Mouse (Mus musculus): ENCODE results near the gene Ascc1. TPM values are rescaled to one million over a fixed set of nuclear protein-coding genes. Genes with fewer than 3 reads are reported as not detected.

Gene Ascc1
- polyA plus RNA-seq, 1 experiment from 2014 or later, result 47.2 TPM

DNA sequence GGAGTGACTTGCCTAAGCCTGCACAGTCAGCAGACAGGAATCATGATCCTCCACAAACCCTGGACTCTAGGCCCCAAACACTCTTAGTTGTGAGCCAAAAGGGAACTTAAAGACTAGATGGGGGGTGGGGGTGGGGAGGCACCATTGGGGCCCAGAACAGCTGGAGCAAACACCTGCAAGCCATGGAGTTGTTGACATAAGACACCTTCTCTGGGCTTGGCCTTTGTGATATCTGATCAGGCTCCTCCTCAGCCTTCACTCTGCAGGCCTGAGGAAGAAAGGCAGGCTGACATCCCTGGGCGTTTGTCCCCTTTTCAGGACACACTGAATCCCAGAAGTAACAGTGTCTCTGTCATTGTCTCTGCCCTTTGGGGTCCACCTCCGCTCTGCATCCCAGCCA, 39.0 kb upstream of the Ascc1 start:
- Histone ChIP-seq H3K9ac (replicated peaks; ENCODE audit: low read depth) (no peak overlapping the region), H3K36me3 (ENCODE audit: insufficient read depth, low read length) (no peaks in the 10 kb centered on the region), H3K9me3 (ENCODE audit: low read length) (no peaks in the 10 kb centered on the region), H3K4me2 (replicated peaks; ENCODE audit: low read depth, low read length) (no peak overlapping the region), H3K4me1 (ENCODE audit: insufficient read depth, low read depth, low read length) (peaks cover 6% of the 10 kb centered on the region; the same call in 1 of the 2 replicates), H3K27ac (ENCODE audit: low read length) (no peak overlapping the region), H3K4me3 (ENCODE audit: low read depth, low read length) (no peak overlapping the region), H3K27me3 (replicated peaks; ENCODE audit: insufficient read depth, low read length) (no peaks in the 10 kb centered on the region)
- ATAC-seq (no peak), DNase-seq (ENCODE audit: low spot score) (no peak)
- WGBS, result 81% methylated on average over 2 of the region's 2 CpGs
- TF ChIP-seq EP300 (IDR thresholded peaks at IDR 0.05), result no peak
- TF ChIP-seq CTCF (IDR thresholded peaks at IDR 0.05), result no peak

DNA sequence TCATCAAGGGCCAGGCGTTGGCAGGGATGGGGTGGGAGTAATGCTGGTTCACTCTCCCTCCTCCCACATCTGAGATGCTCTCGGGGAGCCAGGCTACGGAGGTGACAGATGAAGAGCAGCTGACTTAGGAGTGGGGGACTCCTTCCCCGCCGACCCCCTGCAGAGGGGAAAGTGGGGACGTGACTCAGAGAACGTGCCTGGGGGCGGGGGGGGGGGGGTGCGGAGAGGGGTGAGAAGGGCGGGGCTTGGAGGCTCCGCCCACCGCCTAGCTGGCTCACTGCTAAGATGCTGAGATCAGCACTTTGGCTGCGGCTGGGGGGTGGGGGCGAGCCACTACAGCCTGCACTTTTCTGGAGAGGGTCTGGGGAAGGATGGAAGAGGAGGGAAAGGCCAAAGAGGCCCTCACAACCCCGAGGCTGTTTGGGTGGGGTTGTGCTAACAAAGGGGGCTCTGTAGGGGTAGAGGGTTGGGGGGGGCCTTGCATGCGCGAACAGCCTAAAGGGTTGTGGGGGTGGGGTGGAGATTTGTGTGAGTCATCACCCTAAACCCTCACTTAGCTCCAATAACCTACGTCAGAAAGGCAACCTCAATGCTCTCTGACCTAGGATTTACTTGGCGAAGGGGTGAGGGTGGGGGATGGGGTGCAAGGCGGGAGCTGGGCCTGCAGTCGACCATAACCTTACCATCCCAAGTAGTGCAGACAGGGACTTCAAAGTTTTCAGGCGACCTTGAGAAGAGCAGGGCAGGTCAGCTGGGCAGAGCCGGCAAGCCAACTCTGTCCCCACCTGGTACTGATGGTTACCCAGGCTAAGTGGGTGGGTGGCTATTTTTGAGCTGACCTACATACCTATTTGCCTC, 37.9 kb upstream of the Ascc1 start:
- Histone ChIP-seq H3K9ac (replicated peaks; ENCODE audit: low read depth) (no peak overlapping the region), H3K9me3 (ENCODE audit: low read length) (no peaks in the 10 kb centered on the region), H3K27me3 (replicated peaks; ENCODE audit: insufficient read depth, low read length) (no peaks in the 10 kb centered on the region), H3K36me3 (ENCODE audit: insufficient read depth, low read length) (no peaks in the 10 kb centered on the region), H3K27ac (ENCODE audit: low read length) (no peak overlapping the region), H3K4me1 (ENCODE audit: insufficient read depth, low read depth, low read length) (peaks cover 6% of the 10 kb centered on the region; the same call in 1 of the 2 replicates), H3K4me3 (ENCODE audit: low read depth, low read length) (no peak overlapping the region), H3K4me2 (replicated peaks; ENCODE audit: low read depth, low read length) (no peak overlapping the region)
- TF ChIP-seq CTCF (IDR thresholded peaks at IDR 0.05), result no peak
- TF ChIP-seq EP300 (IDR thresholded peaks at IDR 0.05), result no peak
- ATAC-seq (peak; percentile 30), DNase-seq (ENCODE audit: low spot score) (peak; percentile 61)
- 17% methylated on average over 15 of the region's 23 CpGs for WGBS

DNA sequence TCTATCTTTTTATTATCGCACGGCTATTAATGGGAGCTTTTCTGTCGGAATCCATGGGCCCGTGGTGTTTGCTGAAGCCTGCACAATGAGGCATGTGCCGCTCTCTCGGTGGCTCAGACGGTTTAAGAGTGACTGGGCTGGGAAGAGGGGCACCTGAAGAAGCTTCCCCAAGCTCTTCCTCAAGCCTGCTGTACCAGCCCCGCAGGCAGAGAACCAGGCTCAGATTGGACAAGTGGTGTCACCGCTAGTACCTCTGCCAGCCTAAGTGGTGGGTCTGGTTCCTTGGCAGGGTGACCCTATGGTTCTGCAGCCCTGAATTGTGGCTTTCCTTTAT, 37.3 kb upstream of the Ascc1 start:
- no peak for TF ChIP-seq CTCF (IDR thresholded peaks at IDR 0.05)
- TF ChIP-seq EP300 (IDR thresholded peaks at IDR 0.05), result no peak
- no peak overlapping the region for H3K9ac ChIP-seq (replicated peaks; ENCODE audit: low read depth)
- H3K9me3 ChIP-seq (ENCODE audit: low read length), result no peaks in the 10 kb centered on the region
- H3K36me3 ChIP-seq (ENCODE audit: insufficient read depth, low read length), result no peaks in the 10 kb centered on the region
- H3K4me3 ChIP-seq (ENCODE audit: low read depth, low read length), result no peak overlapping the region
- H3K27me3 ChIP-seq (replicated peaks; ENCODE audit: insufficient read depth, low read length), result no peaks in the 10 kb centered on the region
- 40% methylated on average over 9 of the region's 9 CpGs for WGBS
- no peak for ATAC-seq
- peaks cover 6% of the 10 kb centered on the region; the same call in 1 of the 2 replicates for H3K4me1 ChIP-seq (ENCODE audit: insufficient read depth, low read depth, low read length)
- H3K4me2 ChIP-seq (replicated peaks; ENCODE audit: low read depth, low read length), result no peak overlapping the region
- DNase-seq (ENCODE audit: low spot score), result peak; percentile 5
- H3K27ac ChIP-seq (ENCODE audit: low read length), result no peak overlapping the region

DNA sequence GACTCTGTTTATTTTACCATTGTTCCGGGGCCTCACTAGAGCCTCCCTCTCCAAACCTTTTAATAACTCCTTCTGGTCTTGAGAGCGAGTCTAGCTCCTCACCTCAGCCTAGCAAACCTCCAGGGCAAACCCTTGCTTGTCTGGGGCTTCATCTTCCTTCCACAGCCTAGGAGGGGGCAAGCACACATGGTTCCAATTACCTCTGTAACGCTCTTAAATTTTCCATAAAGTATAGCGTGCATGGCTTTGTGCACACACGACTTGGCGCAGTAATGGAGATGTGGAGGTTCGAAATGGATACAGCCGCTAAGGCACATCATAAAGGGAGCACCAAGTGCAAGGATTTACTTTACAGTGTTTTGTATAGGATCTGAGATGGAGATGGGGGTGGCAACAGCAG, 36.8 kb upstream of the Ascc1 start:
- no peak for TF ChIP-seq CTCF (IDR thresholded peaks at IDR 0.05)
- no peak for TF ChIP-seq EP300 (IDR thresholded peaks at IDR 0.05)
- peak; percentile 5 for DNase-seq (ENCODE audit: low spot score)
- no peak overlapping the region for H3K4me3 ChIP-seq (ENCODE audit: low read depth, low read length)
- no peak for ATAC-seq
- H3K27me3 ChIP-seq (replicated peaks; ENCODE audit: insufficient read depth, low read length), result no peaks in the 10 kb centered on the region
- peaks cover 10% of the 10 kb centered on the region for H3K4me1 ChIP-seq (ENCODE audit: insufficient read depth, low read depth, low read length)
- no peak overlapping the region for H3K9ac ChIP-seq (replicated peaks; ENCODE audit: low read depth)
- H3K9me3 ChIP-seq (ENCODE audit: low read length), result no peaks in the 10 kb centered on the region
- no peaks in the 10 kb centered on the region for H3K36me3 ChIP-seq (ENCODE audit: insufficient read depth, low read length)
- H3K27ac ChIP-seq (ENCODE audit: low read length), result no peak overlapping the region
- 72% methylated on average over 8 of the region's 8 CpGs for WGBS
- H3K4me2 ChIP-seq (replicated peaks; ENCODE audit: low read depth, low read length), result no peak overlapping the region

DNA sequence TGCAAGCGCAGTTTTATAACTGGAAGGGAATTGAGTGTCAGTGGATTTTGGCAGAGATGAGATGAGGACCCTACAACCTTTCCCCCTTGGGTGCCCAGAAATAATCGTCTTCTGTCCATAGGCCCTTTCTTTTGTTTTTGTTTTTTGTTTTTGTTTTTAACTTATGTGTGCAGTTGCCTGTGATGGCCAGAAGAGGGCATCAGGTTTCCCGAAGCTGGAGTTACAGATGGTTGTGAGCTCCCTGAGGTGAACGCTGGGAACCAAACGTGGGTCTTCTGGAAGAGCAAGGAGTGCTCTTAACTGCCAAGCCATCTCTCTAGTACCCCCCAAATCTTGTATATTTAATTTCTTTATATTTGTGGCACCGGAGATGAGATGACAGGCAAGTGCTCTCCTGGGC, 35.9 kb upstream of the Ascc1 start:
- Histone ChIP-seq H3K9me3 (ENCODE audit: low read length) (no peaks in the 10 kb centered on the region), H3K27me3 (replicated peaks; ENCODE audit: insufficient read depth, low read length) (no peaks in the 10 kb centered on the region), H3K4me2 (replicated peaks; ENCODE audit: low read depth, low read length) (no peak overlapping the region), H3K9ac (replicated peaks; ENCODE audit: low read depth) (no peak overlapping the region), H3K27ac (ENCODE audit: low read length) (no peak overlapping the region), H3K4me3 (ENCODE audit: low read depth, low read length) (no peak overlapping the region), H3K36me3 (ENCODE audit: insufficient read depth, low read length) (no peaks in the 10 kb centered on the region), H3K4me1 (ENCODE audit: insufficient read depth, low read depth, low read length) (peaks cover 15% of the 10 kb centered on the region)
- DNase-seq (ENCODE audit: low spot score) (no peak), ATAC-seq (no peak)
- WGBS, result 91% methylated on average over 6 of the region's 6 CpGs
- no peak for TF ChIP-seq EP300 (IDR thresholded peaks at IDR 0.05)
- peak; percentile 46 for TF ChIP-seq CTCF (IDR thresholded peaks at IDR 0.05)

DNA sequence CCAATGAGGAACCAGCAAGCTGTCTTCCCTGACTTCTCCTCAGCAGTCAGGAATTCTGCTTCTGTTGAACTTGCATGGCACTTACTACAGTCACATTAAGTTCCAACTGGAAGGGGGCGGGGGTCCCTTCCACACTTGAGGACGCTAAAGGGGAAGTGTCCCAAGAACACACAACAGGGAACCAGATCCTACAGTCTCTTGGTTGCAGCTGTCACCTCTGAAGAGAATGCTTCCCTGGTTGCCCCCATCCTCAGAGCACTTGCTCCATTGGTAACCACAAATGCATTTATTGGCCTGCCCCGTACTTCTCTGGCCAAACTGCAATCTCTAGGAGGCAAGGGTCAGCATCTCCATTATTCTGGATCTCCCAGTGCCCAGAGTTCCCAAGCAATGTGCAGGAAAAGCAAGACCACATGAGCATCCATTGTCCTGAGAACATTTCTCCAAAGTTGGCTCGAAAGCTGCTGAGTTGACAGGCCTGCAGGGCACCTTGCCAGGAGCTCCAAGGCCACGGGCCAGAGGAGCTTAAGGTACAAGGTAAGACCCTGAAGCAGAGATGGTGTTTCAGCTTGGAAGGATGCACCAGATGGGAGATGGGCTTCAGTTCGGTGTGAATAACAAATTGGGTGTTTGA, 35.2 kb upstream of the Ascc1 start:
- no peaks in the 10 kb centered on the region for H3K27me3 ChIP-seq (replicated peaks; ENCODE audit: insufficient read depth, low read length)
- H3K9ac ChIP-seq (replicated peaks; ENCODE audit: low read depth), result no peak overlapping the region
- no peaks in the 10 kb centered on the region for H3K36me3 ChIP-seq (ENCODE audit: insufficient read depth, low read length)
- 54% methylated on average over 6 of the region's 6 CpGs for WGBS
- no peak overlapping the region for H3K4me2 ChIP-seq (replicated peaks; ENCODE audit: low read depth, low read length)
- H3K27ac ChIP-seq (ENCODE audit: low read length), result no peak overlapping the region
- peaks cover 15% of the 10 kb centered on the region for H3K4me1 ChIP-seq (ENCODE audit: insufficient read depth, low read depth, low read length)
- H3K9me3 ChIP-seq (ENCODE audit: low read length), result no peaks in the 10 kb centered on the region
- TF ChIP-seq CTCF (IDR thresholded peaks at IDR 0.05), result no peak
- TF ChIP-seq EP300 (IDR thresholded peaks at IDR 0.05), result 0 out of 2 replicates have a peak, but pooled peaks have one; percentile 9
- no peak overlapping the region for H3K4me3 ChIP-seq (ENCODE audit: low read depth, low read length)
- ATAC-seq, result no peak
- peak; percentile 30 for DNase-seq (ENCODE audit: low spot score)

All from lung, postnatal 0 days (tissue).